Mouse (Mus musculus) megakaryocyte, embryonic 14.5 days (primary cell): Measurements from ENCODE around the gene Meig1.

Experiments used
- FLI1 ChIP-seq: IDR thresholded peaks from 2 replicates; pipeline ENCODE4 v1.6.1; 2012; ENCODE audit warnings: low read length, inconsistent platforms, mixed read lengths
- GATA1 ChIP-seq: IDR thresholded peaks from 3 replicates; pipeline ENCODE4 v1.6.1; 2012; ENCODE audit warnings: mixed read lengths, low read length, inconsistent platforms, borderline replicate concordance

DNA sequence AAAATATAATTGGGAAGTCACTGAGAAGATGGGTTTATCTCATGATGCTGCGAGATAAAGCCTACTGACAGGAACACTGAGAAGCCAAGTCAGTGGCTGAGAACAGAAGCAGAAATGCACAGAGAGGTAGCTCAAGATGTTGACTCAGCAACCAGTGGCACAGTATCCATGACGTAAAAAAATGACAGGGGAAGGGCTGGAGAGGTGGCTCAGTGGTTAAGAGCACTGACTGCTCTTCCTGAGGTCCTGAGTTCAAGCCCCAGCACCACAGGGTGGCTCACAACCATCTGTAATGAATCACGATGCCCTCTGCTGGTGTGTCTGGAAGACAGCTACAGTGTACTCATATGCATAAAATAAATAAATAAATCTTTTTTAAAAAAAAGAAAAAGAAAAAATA lies 61.4 kb downstream of the Meig1 start:
- TF ChIP-seq GATA1 (no peak), FLI1 (no peak)
